In the genomic region with DNA sequence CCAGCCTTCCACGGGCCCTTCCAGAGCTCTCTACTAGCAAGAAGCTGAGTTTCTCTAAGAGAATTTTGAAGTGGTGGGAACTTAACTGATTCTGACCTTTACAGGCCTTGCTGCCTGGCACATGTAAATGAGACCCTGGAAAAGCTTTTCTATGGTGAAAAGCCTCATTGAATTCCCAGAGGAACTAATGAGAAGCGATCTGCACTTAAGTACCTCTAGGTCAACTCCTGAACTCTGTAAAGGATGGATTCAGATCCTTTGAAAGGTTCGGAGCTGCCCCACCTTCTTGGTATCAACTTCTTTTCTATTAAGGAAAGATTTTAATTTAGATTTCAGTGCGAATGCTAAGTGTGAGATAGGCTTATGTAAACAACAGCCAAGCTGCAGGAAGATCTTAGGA, we compare ENCODE assay signal across 22 mouse cellular contexts.
DNase-seq lines count a peak whose midpoint lies in the region; ATAC-seq lines count a peak whose summit lies in the region.
"Had no signal": no experiment of that assay in that cellular context is flagged by ENCODE, and none has a peak within 500 bp of the region (broad histone marks: within the 10 kb centered on the region; RNA-seq: fewer than 3 reads in every experiment).

No protein-coding gene starts in this region.

- H3K9me3 ChIP-seq in midbrain, embryonic 10.5 days (replicated peaks) = no peaks in the 10 kb centered on the region
- no peaks in the 10 kb centered on the region for H3K9me3 ChIP-seq in midbrain, embryonic 15.5 days
- H3K9me3 ChIP-seq: embryonic facial prominence, embryonic 10.5 days; embryonic facial prominence, embryonic 12.5 days; forebrain, embryonic 13.5 days; forebrain, embryonic 15.5 days; G1E had no signal

- H3K36me3 ChIP-seq in midbrain, embryonic 10.5 days = peaks cover 52% of the 10 kb centered on the region
- peaks cover 19% of the 10 kb centered on the region; the same call in 1 of the 2 replicates for H3K36me3 ChIP-seq in midbrain, embryonic 15.5 days (replicated peaks)

- H3K9ac ChIP-seq in midbrain, embryonic 15.5 days = no peak overlapping the region
- H3K9ac ChIP-seq: embryonic facial prominence, embryonic 12.5 days; forebrain, embryonic 13.5 days; forebrain, embryonic 15.5 days; forebrain, postnatal 0 days had no signal

- peak overlapping the region; percentile 49 for H3K27ac ChIP-seq in midbrain, embryonic 10.5 days (replicated peaks)
- no peak overlapping the region for H3K27ac ChIP-seq in midbrain, embryonic 15.5 days
- H3K27ac ChIP-seq: embryonic facial prominence, embryonic 10.5 days; embryonic facial prominence, embryonic 12.5 days; forebrain, embryonic 13.5 days; forebrain, embryonic 15.5 days had no signal

- peaks cover 22% of the 10 kb centered on the region for H3K4me1 ChIP-seq in midbrain, embryonic 10.5 days
- H3K4me1 ChIP-seq in midbrain, embryonic 15.5 days = peaks cover 2% of the 10 kb centered on the region; the same call in 1 of the 2 replicates
- H3K4me1 ChIP-seq: forebrain, embryonic 15.5 days had no signal

- no peak overlapping the region for H3K4me2 ChIP-seq in midbrain, embryonic 15.5 days
- H3K4me2 ChIP-seq: embryonic facial prominence, embryonic 12.5 days; forebrain, embryonic 13.5 days; forebrain, embryonic 15.5 days had no signal

- H3K4me3 ChIP-seq in midbrain, embryonic 10.5 days = no peak overlapping the region
- no peak overlapping the region for H3K4me3 ChIP-seq in midbrain, embryonic 15.5 days
- H3K4me3 ChIP-seq: embryonic facial prominence, embryonic 10.5 days; embryonic facial prominence, embryonic 12.5 days; forebrain, embryonic 13.5 days; forebrain, embryonic 15.5 days had no signal

- intact Hi-C loops in heart, postnatal 25 days (cut with DNase I) = no loop called here

- no peaks in the 10 kb centered on the region for H3K27me3 ChIP-seq in midbrain, embryonic 10.5 days (ENCODE audit: low read depth, poor library complexity, severe bottlenecking)
- H3K27me3 ChIP-seq in midbrain, embryonic 15.5 days (replicated peaks) = no peaks in the 10 kb centered on the region
- H3K27me3 ChIP-seq: embryonic facial prominence, embryonic 12.5 days; forebrain, embryonic 13.5 days; forebrain, embryonic 15.5 days; Patski had no signal

- ATAC-seq in midbrain, embryonic 15.5 days (replicated peaks) = no peak
- ATAC-seq: activated CD4-positive, CD25-positive, alpha-beta regulatory T cell, adult 4 months; forebrain, embryonic 13.5 days; forebrain, embryonic 15.5 days; forebrain, postnatal 0 days; Patski had no signal

- WGBS in midbrain, embryonic 10.5 days = 66% methylated on average over 4 of the region's 4 CpGs
- 57% methylated on average over 4 of the region's 4 CpGs for WGBS in midbrain, embryonic 15.5 days

- DNase-seq in midbrain, embryonic 10.5 days (ENCODE audit: low spot score) = no peak
- DNase-seq in ES-CJ7 (ENCODE audit: low read depth, low spot score) (peak; percentile 82), R1 (ENCODE audit: low read depth, low spot score) (peak; percentile 53)
- DNase-seq in thymus, postnatal 36 days = no peak
- no peak for DNase-seq in heart, postnatal 25 days (ENCODE audit: low spot score)
- DNase-seq: adrenal gland, adult 8-10 months; adrenal gland, postnatal 14 days; adrenal gland, postnatal 36 days; cerebellum, adult 11-12 months; cerebellum, adult 2 months; cerebellum, adult 9-10 months; cerebellum, postnatal 10 days; cerebellum, postnatal 25 days; forebrain, postnatal 0 days had no signal

Comparison
In these comparisons a context has a peak if more than half of its experiments do, and no peak if none do; other contexts are left out.
1. DNase-seq: peak in ES-CJ7 (single experiment) and R1 (single experiment); none in midbrain, embryonic 10.5 days (single experiment), thymus, postnatal 36 days (0 of 2) and heart, postnatal 25 days (single experiment).